Comparison of ENCODE assay signal across 29 mouse cellular contexts in genomic region chr6:61080661-61081060, GRCm38 (mm10).
DNase-seq lines count a peak whose midpoint lies in the region; ATAC-seq and TF ChIP-seq lines count a peak whose summit lies in the region.
"Had no signal": no experiment of that assay in that cellular context is flagged by ENCODE, and none has a peak within 500 bp of the region (broad histone marks: within the 10 kb centered on the region; RNA-seq: fewer than 3 reads in every experiment).

No protein-coding gene starts in this region.

- no peak overlapping the region for H3K4me3 ChIP-seq in hindbrain, embryonic 12.5 days
- H3K4me3 ChIP-seq in hindbrain, postnatal 0 days (ENCODE audit: low read length): no peak overlapping the region
- no peak overlapping the region for H3K4me3 ChIP-seq in ES-Bruce4 (ENCODE audit: low read depth, low read length)
- H3K4me3 ChIP-seq in limb, embryonic 10.5 days: no peak overlapping the region
- H3K4me3 ChIP-seq: embryonic facial prominence, embryonic 10.5 days; embryonic facial prominence, embryonic 13.5 days; erythroblast, embryonic 14.5 days; forebrain, embryonic 12.5 days; forebrain, embryonic 15.5 days; heart, embryonic 13.5 days; hindbrain, embryonic 15.5 days had no signal

- H3K36me3 ChIP-seq in hindbrain, embryonic 12.5 days: no peaks in the 10 kb centered on the region
- no peaks in the 10 kb centered on the region for H3K36me3 ChIP-seq in hindbrain, postnatal 0 days (ENCODE audit: insufficient read depth, low read length)
- H3K36me3 ChIP-seq in ES-Bruce4 (ENCODE audit: control insufficient read depth, insufficient read depth, low read length, poor library complexity, severe bottlenecking): no peaks in the 10 kb centered on the region
- no peaks in the 10 kb centered on the region for H3K36me3 ChIP-seq in limb, embryonic 10.5 days
- H3K36me3 ChIP-seq: embryonic facial prominence, embryonic 10.5 days; embryonic facial prominence, embryonic 13.5 days; forebrain, embryonic 12.5 days; forebrain, embryonic 15.5 days; G1E; heart, embryonic 13.5 days; hindbrain, embryonic 15.5 days had no signal

- peak overlapping the region; percentile 12; the same call in 1 of the 2 replicates for H3K27ac ChIP-seq in hindbrain, embryonic 12.5 days
- H3K27ac ChIP-seq in hindbrain, postnatal 0 days: no peak overlapping the region
- H3K27ac ChIP-seq in ES-Bruce4 (ENCODE audit: insufficient read depth, low read length): no peak overlapping the region; the same call in 1 of the 2 replicates
- H3K27ac ChIP-seq in limb, embryonic 10.5 days: no peak overlapping the region
- H3K27ac ChIP-seq: embryonic facial prominence, embryonic 10.5 days; embryonic facial prominence, embryonic 13.5 days; forebrain, embryonic 12.5 days; forebrain, embryonic 15.5 days; heart, embryonic 13.5 days; hindbrain, embryonic 15.5 days had no signal

- no peaks in the 10 kb centered on the region for H3K9me3 ChIP-seq in hindbrain, embryonic 12.5 days (replicated peaks)
- no peaks in the 10 kb centered on the region for H3K9me3 ChIP-seq in hindbrain, postnatal 0 days (ENCODE audit: low read length)
- H3K9me3 ChIP-seq in ES-Bruce4 (replicated peaks; ENCODE audit: control insufficient read depth, insufficient read depth, low read length, poor library complexity, severe bottlenecking): no peaks in the 10 kb centered on the region
- H3K9me3 ChIP-seq in limb, embryonic 10.5 days (replicated peaks): no peaks in the 10 kb centered on the region
- H3K9me3 ChIP-seq: embryonic facial prominence, embryonic 10.5 days; embryonic facial prominence, embryonic 13.5 days; forebrain, embryonic 12.5 days; forebrain, embryonic 15.5 days; G1E; heart, embryonic 13.5 days; hindbrain, embryonic 15.5 days had no signal

- no peak for ATAC-seq in hindbrain, embryonic 12.5 days (ENCODE audit: low FRiP score)
- no peak for ATAC-seq in hindbrain, postnatal 0 days
- ATAC-seq in megakaryocyte progenitor cell, adult 5-6 weeks (replicated peaks; ENCODE audit: poor library complexity): no peak
- ATAC-seq: CD4-positive, CD25-positive, alpha-beta regulatory T cell, adult 4 months; forebrain, embryonic 15.5 days; inflammation-experienced regulatory T-cells, adult 6 months; intestine, embryonic 16.5 days; Patski had no signal

- no peak for DNase-seq in hindbrain, postnatal 0 days (ENCODE audit: low spot score)
- DNase-seq in ES-CJ7 (ENCODE audit: low read depth, low spot score): peak; percentile 25
- peak; percentile 28 for DNase-seq in limb, embryonic 10.5 days (ENCODE audit: low spot score)
- DNase-seq: adrenal gland, adult 2 months; adrenal gland, postnatal 14 days; cerebellum, adult 11-12 months; cerebellum, adult 8-10 months; cerebellum, postnatal 10 days; cerebellum, postnatal 36 days; embryo, embryonic 11 days; gastrocnemius, postnatal 25 days; heart, adult 18-20 months; heart, postnatal 14 days; heart, postnatal 4 days had no signal

- H3K4me1 ChIP-seq in hindbrain, embryonic 12.5 days: peaks cover 4% of the 10 kb centered on the region; the same call in 1 of the 2 replicates
- no peaks in the 10 kb centered on the region for H3K4me1 ChIP-seq in hindbrain, postnatal 0 days (ENCODE audit: insufficient read depth, low read length)
- H3K4me1 ChIP-seq in ES-Bruce4 (ENCODE audit: control insufficient read depth, insufficient read depth, low read length): peaks cover 7% of the 10 kb centered on the region
- H3K4me1 ChIP-seq in limb, embryonic 10.5 days: peaks cover 33% of the 10 kb centered on the region
- H3K4me1 ChIP-seq: embryonic facial prominence, embryonic 13.5 days; forebrain, embryonic 15.5 days; heart, embryonic 13.5 days had no signal

- TF ChIP-seq CTCF in hindbrain, postnatal 0 days (IDR thresholded peaks at IDR 0.05; ENCODE audit: low read depth): no peak
- TF ChIP-seq CTCF in ES-Bruce4 (IDR thresholded peaks at IDR 0.05; ENCODE audit: low read depth, low read length): no peak

- TF ChIP-seq POLR2A in ES-Bruce4 (IDR thresholded peaks at IDR 0.05; ENCODE audit: insufficient read depth, low read length): no peak

- WGBS in hindbrain, embryonic 12.5 days: 38% methylated on average over 5 of the region's 5 CpGs
- WGBS in hindbrain, postnatal 0 days: 43% methylated on average over 5 of the region's 5 CpGs
- WGBS in limb, embryonic 10.5 days: 62% methylated on average over 5 of the region's 5 CpGs

- no peaks in the 10 kb centered on the region for H3K27me3 ChIP-seq in hindbrain, embryonic 12.5 days
- no peaks in the 10 kb centered on the region for H3K27me3 ChIP-seq in hindbrain, postnatal 0 days (ENCODE audit: insufficient read depth, low read length)
- no peaks in the 10 kb centered on the region for H3K27me3 ChIP-seq in ES-Bruce4 (ENCODE audit: control insufficient read depth, insufficient read depth, low read length, poor library complexity, severe bottlenecking)
- H3K27me3 ChIP-seq in limb, embryonic 10.5 days (ENCODE audit: low read depth, poor library complexity, severe bottlenecking): no peaks in the 10 kb centered on the region
- H3K27me3 ChIP-seq: embryonic facial prominence, embryonic 13.5 days; forebrain, embryonic 12.5 days; forebrain, embryonic 15.5 days; heart, embryonic 13.5 days; hindbrain, embryonic 15.5 days had no signal

- 0 out of 2 replicates have a peak, but pooled peaks have one; percentile 55 for TF ChIP-seq EP300 in ES-Bruce4 (IDR thresholded peaks at IDR 0.05; ENCODE audit: insufficient read depth, low read depth, low read length)

- H3K4me2 ChIP-seq in hindbrain, embryonic 12.5 days (replicated peaks): no peak overlapping the region
- no peak overlapping the region for H3K4me2 ChIP-seq in hindbrain, postnatal 0 days (ENCODE audit: low read depth, low read length)
- H3K4me2 ChIP-seq: embryonic facial prominence, embryonic 13.5 days; forebrain, embryonic 12.5 days; forebrain, embryonic 15.5 days; heart, embryonic 13.5 days; hindbrain, embryonic 15.5 days had no signal

- H3K9ac ChIP-seq in hindbrain, embryonic 12.5 days: no peak overlapping the region
- H3K9ac ChIP-seq in hindbrain, postnatal 0 days (replicated peaks; ENCODE audit: low read length): no peak overlapping the region
- H3K9ac ChIP-seq in ES-Bruce4 (ENCODE audit: low read depth, poor library complexity, severe bottlenecking): no peak overlapping the region
- H3K9ac ChIP-seq: embryonic facial prominence, embryonic 13.5 days; forebrain, embryonic 12.5 days; forebrain, embryonic 15.5 days; heart, embryonic 13.5 days; hindbrain, embryonic 15.5 days had no signal
